8 mouse cellular contexts compared by ENCODE assay signal in the genomic region with DNA sequence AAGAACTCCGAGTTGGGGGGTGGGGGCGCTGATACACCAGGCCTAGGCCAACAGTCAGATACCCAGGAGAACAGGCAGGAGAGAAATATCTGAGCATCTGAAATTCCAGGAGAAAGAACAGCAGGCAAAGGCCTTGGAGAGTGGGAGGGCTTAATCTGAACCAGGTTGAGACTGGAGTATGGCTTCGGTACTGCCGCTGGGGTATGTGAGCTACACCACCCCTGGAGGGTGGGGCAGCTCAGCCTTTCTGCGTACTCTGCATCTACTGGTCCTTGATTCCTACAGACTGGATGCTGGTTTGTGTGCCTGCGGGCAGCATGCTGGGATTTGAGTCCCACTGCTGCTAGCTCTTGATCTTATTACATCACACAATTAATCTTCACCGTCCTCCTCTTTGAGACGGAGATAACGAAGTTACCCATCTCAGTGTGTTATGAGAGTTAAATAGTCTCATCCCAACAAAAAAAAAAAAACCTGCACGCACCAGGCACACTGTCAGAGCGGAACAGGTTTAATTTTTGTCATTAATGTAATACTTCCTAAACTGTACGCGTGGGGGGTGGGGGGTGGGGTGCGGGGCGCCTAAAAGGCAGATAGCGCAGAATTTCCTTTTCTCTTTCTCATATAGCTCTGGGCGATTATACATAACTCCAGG. TPM values are rescaled to one million over a fixed set of nuclear protein-coding genes. Genes with fewer than 3 reads are reported as not detected.
DNase-seq lines count a peak whose midpoint lies in the region; ATAC-seq and TF ChIP-seq lines count a peak whose summit lies in the region.

No protein-coding gene starts in this region.

- no peaks in the 10 kb centered on the region for H3K27me3 ChIP-seq in spleen, adult 2 months (ENCODE audit: control insufficient read depth, insufficient read depth, low read length)
- no peaks in the 10 kb centered on the region for H3K27me3 ChIP-seq in liver, embryonic 13.5 days

- TF ChIP-seq CTCF in spleen, adult 2 months (IDR thresholded peaks at IDR 0.05; ENCODE audit: extremely low read depth, insufficient read depth, insufficient read length, insufficient replicate concordance) = no peak

- ATAC-seq in liver, embryonic 13.5 days (ENCODE audit: low read depth) = peak; percentile 9; the same call in 1 of the 2 replicates

- H3K9me3 ChIP-seq in liver, embryonic 13.5 days (replicated peaks) = no peaks in the 10 kb centered on the region

- peak overlapping the region; percentile 68 for H3K4me2 ChIP-seq in liver, embryonic 13.5 days

- no peak for TF ChIP-seq POLR2A in spleen, adult 2 months (IDR thresholded peaks at IDR 0.05; ENCODE audit: low read depth, low read length)

- 50% methylated on average over 17 of the region's 17 CpGs for WGBS in spleen, adult 2 months
- WGBS in liver, embryonic 13.5 days (ENCODE audit: insufficient replicate concordance) = 32% methylated on average over 17 of the region's 17 CpGs

- H3K4me1 ChIP-seq in spleen, adult 2 months (ENCODE audit: control insufficient read depth, insufficient read depth, insufficient read length) = peaks cover 17% of the 10 kb centered on the region
- peaks cover 42% of the 10 kb centered on the region for H3K4me1 ChIP-seq in liver, embryonic 13.5 days (replicated peaks)

- H3K36me3 ChIP-seq in spleen, adult 2 months (ENCODE audit: control insufficient read depth, insufficient read depth, low read length) = no peaks in the 10 kb centered on the region
- no peaks in the 10 kb centered on the region for H3K36me3 ChIP-seq in liver, embryonic 13.5 days

- intact Hi-C loops in left cerebral cortex, postnatal 36 days (cut with DNase I) = no loop called here

- peak overlapping the region; percentile 26; the same call in 1 of the 2 replicates for H3K4me3 ChIP-seq in spleen, adult 2 months (ENCODE audit: extremely low read depth, insufficient read depth, insufficient read length)
- peak overlapping the region; percentile 42 for H3K4me3 ChIP-seq in liver, embryonic 13.5 days (replicated peaks)

- H3K27ac ChIP-seq in spleen, adult 2 months (ENCODE audit: insufficient read depth, low read length) = no peak overlapping the region
- no peak overlapping the region for H3K27ac ChIP-seq in liver, embryonic 13.5 days

- peak overlapping the region; percentile 45; the same call in 1 of the 2 replicates for H3K9ac ChIP-seq in liver, embryonic 13.5 days

- peak; percentile 12 for DNase-seq in adrenal gland, adult 2 months
- DNase-seq in adrenal gland, adult 18-20 months (ENCODE audit: low spot score in 2 of 2) = no peak
- DNase-seq in spleen, adult 2 months (ENCODE audit: low read depth in 1 of 2, low spot score in 2 of 2) = no peak
- DNase-seq in spleen, postnatal 36 days (ENCODE audit: low spot score in 2 of 2) = no peak
- no peak for DNase-seq in liver, embryonic 13.5 days
- peak; percentile 40 for DNase-seq in yolk sac, embryonic 10.5 days (ENCODE audit: low spot score)
- DNase-seq in left cerebral cortex, postnatal 36 days (ENCODE audit: low spot score in 2 of 2) = no peak
- no peak for DNase-seq in left cerebral cortex, adult 11 months (ENCODE audit: low spot score)

RNA-seq across cellular contexts. Expression of a gene that starts 52.5 kb away (rescaled TPM):
- total RNA-seq in adrenal gland, adult 2 months (2021) = not detected
- not detected in 2 replicates for polyA plus RNA-seq in adrenal gland, adult 2 months (2012; rRNA removed)
- total RNA-seq in adrenal gland, adult 18-20 months (2021) = not detected
- not detected in 2 replicates for polyA plus RNA-seq in spleen, adult 2 months (2012; rRNA removed)
- polyA plus RNA-seq in liver, embryonic 13.5 days (2015; fragmentation: Nextera tagmentation; extraction: Ambion mirVana) = 0.13 and 0.23 TPM in 2 replicates
- not detected for total RNA-seq in left cerebral cortex, postnatal 36 days (2021)

RNA-seq across cellular contexts. Expression of a gene that starts 57.9 kb away (rescaled TPM):
- 10 to 100 TPM; 23.7 to 35.2 TPM for total RNA-seq in adrenal gland, adult 2 months (2021)
- polyA plus RNA-seq in adrenal gland, adult 2 months (2012; rRNA removed) = 7.7 and 7.9 TPM in 2 replicates
- total RNA-seq in adrenal gland, adult 18-20 months (2021) = 10 to 100 TPM; 17.4 to 21.1 TPM
- polyA plus RNA-seq in spleen, adult 2 months (2012; rRNA removed) = 2.3 and 2.8 TPM in 2 replicates
- 4.2 and 4.9 TPM in 2 replicates for polyA plus RNA-seq in liver, embryonic 13.5 days (2015; fragmentation: Nextera tagmentation; extraction: Ambion mirVana)
- 1 to 10 TPM; 4.9 to 5.4 TPM for total RNA-seq in left cerebral cortex, postnatal 36 days (2021)

Comparison
In these comparisons a context has a peak if more than half of its experiments do, and no peak if none do; other contexts are left out.
1. DNase-seq: peak in adrenal gland, adult 2 months (single experiment) and yolk sac, embryonic 10.5 days (single experiment); none in adrenal gland, adult 18-20 months (0 of 2), spleen, adult 2 months (0 of 2), spleen, postnatal 36 days (0 of 2), liver, embryonic 13.5 days (single experiment), left cerebral cortex, postnatal 36 days (0 of 2) and left cerebral cortex, adult 11 months (single experiment).